Mouse (Mus musculus): ENCODE measurements at regions not wholly inside any gene's neighbourhood (a gene's known extent, or its start where the extent isn't known, plus 50 kb on each side); places are given as distances from the start of the nearest gene placed in this dataset.

GRCm38 (mm10) chr7:76146385-76146784 lies 83.3 kb upstream of the Agbl1 start:
- DNase-seq = no peak

GRCm38 (mm10) chr7:76156869-76157268 lies 72.8 kb upstream of the Agbl1 start:
- no peak for DNase-seq

- no peak for DNase-seq
Measured at GRCm38 (mm10) chr7:76164191-76164590, 65.5 kb upstream of the Agbl1 start.

DNA sequence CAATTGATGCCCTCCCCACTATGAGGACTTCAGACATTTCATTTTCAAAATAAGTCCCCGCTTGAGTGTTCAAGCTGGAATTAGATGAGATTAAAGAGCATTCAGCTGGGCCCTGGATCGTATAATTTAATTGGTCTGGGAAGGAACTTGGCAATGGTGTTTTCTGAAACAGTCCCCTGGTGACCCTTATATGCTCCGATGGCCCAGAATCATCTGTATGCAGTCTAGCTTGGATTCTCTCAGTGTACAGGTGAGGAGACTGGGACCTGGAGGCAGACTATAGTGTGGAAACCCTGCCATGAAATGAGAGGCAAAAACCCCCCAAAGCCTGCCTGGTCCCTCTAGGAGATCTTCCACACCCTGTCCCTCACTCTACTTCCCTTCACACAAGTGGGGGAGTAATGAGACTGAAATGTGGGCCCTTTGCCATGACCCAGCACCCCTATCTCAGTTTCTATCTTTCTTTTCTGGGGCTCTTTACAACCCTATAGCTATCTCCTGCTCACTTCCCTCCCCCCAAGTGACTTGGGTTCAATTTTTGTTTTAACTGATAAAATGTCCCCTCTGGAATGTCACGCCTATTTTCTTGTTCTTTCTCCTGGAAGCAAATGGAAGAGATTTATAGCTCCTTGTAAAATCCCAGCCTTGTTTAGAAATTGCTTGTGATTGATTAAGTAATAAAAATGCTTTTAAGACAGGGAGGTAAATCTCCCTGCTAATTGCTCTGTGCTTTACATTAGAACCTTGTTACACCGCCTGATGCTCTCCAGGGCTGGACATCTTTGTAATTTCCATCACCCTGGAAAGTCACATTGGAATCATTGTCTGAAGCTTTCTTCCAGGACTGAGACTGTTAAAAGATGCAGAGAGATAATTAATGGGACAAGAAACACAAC lies 64.7 kb upstream of the Agbl1 start:
- no peak for DNase-seq

DNA sequence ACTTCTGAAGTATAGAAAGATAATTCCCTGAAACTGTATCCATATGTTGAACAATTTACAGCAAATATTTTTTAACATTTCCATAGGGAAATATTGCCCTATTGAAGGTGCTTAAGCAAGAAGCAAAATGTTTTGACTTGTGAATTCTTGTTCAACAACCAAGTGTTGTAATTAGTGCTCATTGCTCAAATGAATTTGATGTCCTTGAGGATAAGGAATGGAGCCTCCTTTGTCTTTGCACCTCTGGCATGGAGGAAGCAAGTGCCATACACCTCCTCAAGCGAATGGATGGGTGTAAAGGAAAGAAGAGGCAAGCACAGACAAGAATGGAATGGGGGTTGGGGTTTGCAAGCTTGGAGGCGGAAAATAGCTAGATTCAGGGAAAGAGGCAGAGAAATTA lies 59.2 kb upstream of the Agbl1 start:
- DNase-seq = no peak

DNA sequence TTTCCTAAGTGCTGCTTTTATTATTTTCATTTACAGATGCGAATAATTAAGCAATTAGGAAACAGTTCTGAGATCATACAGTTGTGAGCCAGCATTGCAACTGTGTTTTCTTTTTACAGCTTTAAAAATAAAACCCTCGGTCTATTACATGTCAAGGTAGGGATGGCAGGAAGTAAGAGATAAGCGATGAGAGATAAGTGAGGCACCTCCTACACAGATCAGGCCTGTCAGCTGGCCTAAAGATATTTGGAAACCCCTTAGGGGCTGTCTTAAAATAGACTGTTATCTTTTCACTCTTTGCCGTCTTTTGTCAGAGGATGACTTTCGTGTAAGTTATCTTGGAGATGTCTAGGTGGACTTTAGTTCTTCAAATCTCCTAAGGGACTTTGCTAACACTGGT lies 53.5 kb upstream of the Agbl1 start:
- DNase-seq = no peak

- DNase-seq = no peak
Measured at GRCm38 (mm10) chr7:76177420-76177819, 52.3 kb upstream of the Agbl1 start.

Data from liver (tissue).